Mouse (Mus musculus): ENCODE measurements around the gene Wdr70.

Wdr70 gene

GRCm38 (mm10) chr15:7862890-7863289, 236.1 kb downstream of the Wdr70 start:
- no peak for DNase-seq (ENCODE audit: low spot score in 2 of 2)

GRCm38 (mm10) chr15:7858841-7859240, 240.2 kb downstream of the Wdr70 start:
- DNase-seq (ENCODE audit: low spot score in 2 of 2), result no peak

- no peak for DNase-seq (ENCODE audit: low spot score in 2 of 2)
Observed at GRCm38 (mm10) chr15:7857418-7857817, 241.6 kb downstream of the Wdr70 start.

GRCm38 (mm10) chr15:7842398-7842797, 256.6 kb downstream of the Wdr70 start:
- no peak for DNase-seq (ENCODE audit: low spot score in 2 of 2)

GRCm38 (mm10) chr15:7841664-7842063, 257.3 kb downstream of the Wdr70 start:
- no peak for DNase-seq (ENCODE audit: low spot score in 2 of 2)

- DNase-seq (ENCODE audit: low spot score in 2 of 2), result no peak
Observed at GRCm38 (mm10) chr15:7838921-7839309, 260.1 kb downstream of the Wdr70 start.

- no peak for DNase-seq (ENCODE audit: low spot score in 2 of 2)
Observed at GRCm38 (mm10) chr15:7838060-7838920, 260.7 kb downstream of the Wdr70 start.

GRCm38 (mm10) chr15:7835404-7835803, 263.6 kb downstream of the Wdr70 start:
- DNase-seq (ENCODE audit: low spot score in 2 of 2), result no peak

GRCm38 (mm10) chr15:7825530-7825929, 273.5 kb downstream of the Wdr70 start:
- no peak for DNase-seq (ENCODE audit: low spot score in 2 of 2)

GRCm38 (mm10) chr15:7823886-7824285, 275.1 kb downstream of the Wdr70 start:
- DNase-seq (ENCODE audit: low spot score in 2 of 2), result no peak
